Mouse (Mus musculus): ENCODE data around the gene Mark3. TPM values are rescaled to one million over a fixed set of nuclear protein-coding genes. Genes with fewer than 3 reads are reported as not detected.

Mark3 gene
- total and polyA plus RNA-seq, 3 experiments = 43.9 to 71.6 TPM; not detected in 1

DNA sequence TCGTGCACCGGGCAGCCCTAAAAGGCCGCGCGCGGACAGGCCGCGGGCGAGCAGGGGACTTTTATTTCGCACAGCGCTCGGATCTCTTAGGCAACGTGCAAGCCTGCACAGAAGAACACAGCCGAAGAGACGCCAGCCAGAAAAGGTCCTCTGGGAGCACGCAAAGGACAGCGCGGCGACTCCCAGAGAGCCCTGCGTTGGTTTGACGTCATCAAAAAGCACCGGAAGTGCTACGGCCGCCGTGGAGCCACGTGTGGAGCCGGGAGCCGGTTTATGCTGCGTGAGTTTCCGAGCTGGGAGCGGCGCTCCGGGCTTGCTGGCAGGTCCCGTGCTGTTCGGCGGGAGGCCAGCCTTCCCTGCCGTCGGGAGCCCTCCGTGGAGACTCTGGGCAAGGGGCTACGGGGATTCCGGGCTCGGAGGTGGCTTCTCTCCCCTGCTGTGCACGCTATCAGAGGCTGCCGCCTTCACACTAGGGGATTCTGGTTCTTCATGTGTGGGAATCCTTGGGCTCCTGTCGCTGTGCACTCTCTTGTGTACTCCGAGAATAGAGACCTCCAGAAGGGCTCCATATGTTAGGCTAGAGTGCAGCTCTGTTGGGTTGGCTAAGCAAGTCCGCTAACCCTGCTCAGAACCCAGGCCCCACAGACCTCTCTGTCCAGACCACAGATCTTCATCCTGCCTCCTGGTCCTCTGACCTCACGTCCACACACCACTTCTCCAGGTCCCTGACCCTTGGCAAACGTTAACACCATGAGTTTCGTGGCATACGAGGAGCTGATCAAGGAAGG is 103.8 kb downstream of the Mark3 start, which contains the start of gene Trmt61a (continued):
- peak; percentile 99 for TF ChIP-seq MYC (IDR thresholded peaks at IDR 0.05; ENCODE audit: low read depth, low read length)
- TF ChIP-seq HCFC1 (IDR thresholded peaks at IDR 0.05; ENCODE audit: low read depth, low read length) = peak; percentile 91
- TF ChIP-seq TBP (IDR thresholded peaks at IDR 0.05; ENCODE audit: low read depth, low read length) = peak; percentile 53; the same call in 1 of the 2 replicates

- no peak for DNase-seq (ENCODE audit: low read depth, low spot score)
- Histone ChIP-seq H3K9me3 (replicated peaks; ENCODE audit: insufficient read depth, low read length) (no peaks in the 10 kb centered on the region), H3K27ac (ENCODE audit: control insufficient read depth, low read depth, low read length) (peak overlapping the region; percentile 32), H3K27me3 (ENCODE audit: control insufficient read depth in 1 of 2, insufficient read depth in 2 of 2, low read length in 2 of 2) (no peaks in the 10 kb centered on the region), H3K4me1 (ENCODE audit: control insufficient read depth in 1 of 2, insufficient read depth in 2 of 2, low read length in 2 of 2) (peaks cover 8 to 17% of the 10 kb centered on the region in 2 experiments), H3K9ac (ENCODE audit: control insufficient read depth, low read depth, low read length, poor library complexity, severe bottlenecking) (peak overlapping the region; percentile 91), H3K36me3 (ENCODE audit: control insufficient read depth in 1 of 2, insufficient read depth in 2 of 2, low read length in 2 of 2) (peaks cover 0 to 12% of the 10 kb centered on the region in 2 experiments; a peak in 2 of 4 replicates), H3K4me3 (ENCODE audit: control insufficient read depth in 1 of 2, insufficient read depth in 1 of 2, low read depth in 2 of 2, low read length in 2 of 2) (peak overlapping the region; percentile 84 to 93), H3K79me2 (ENCODE audit: control insufficient read depth, insufficient read depth, low read length, poor library complexity) (peaks cover 25% of the 10 kb centered on the region)
- TF ChIP-seq GABPA (IDR thresholded peaks at IDR 0.05; ENCODE audit: low read depth, low read length) (no peak), MAX (IDR thresholded peaks at IDR 0.05; ENCODE audit: low read length) (no peak), CTCF (IDR thresholded peaks at IDR 0.05 in 2 of 3, conservative IDR thresholded peaks at IDR 0.05 in 1 of 3; ENCODE audit: control insufficient read depth in 1 of 3, insufficient read depth in 1 of 3, low read depth in 2 of 3, low read length in 3 of 3, poor library complexity in 1 of 3, severe bottlenecking in 1 of 3) (no peak), SMC3 (IDR thresholded peaks at IDR 0.05; ENCODE audit: low read depth, low read length) (no peak), SIN3A (IDR thresholded peaks at IDR 0.05; ENCODE audit: low read length) (no peak), MAZ (IDR thresholded peaks at IDR 0.05; ENCODE audit: low read depth, low read length) (no peak), MYB (IDR thresholded peaks at IDR 0.05; ENCODE audit: low read depth, low read length) (no peak), BHLHE40 (IDR thresholded peaks at IDR 0.05; ENCODE audit: borderline replicate concordance, low read depth, low read length) (no peak), MXI1 (IDR thresholded peaks at IDR 0.05; ENCODE audit: low read depth, low read length) (no peak), HCFC1 (IDR thresholded peaks at IDR 0.05; ENCODE audit: low read depth, low read length) (no peak), TAL1 (IDR thresholded peaks at IDR 0.05; ENCODE audit: low read length) (no peak), ZKSCAN1 (IDR thresholded peaks at IDR 0.05; ENCODE audit: low read depth, low read length) (no peak)
Observed at GRCm38 (mm10) chr12:111678670-111678933, 104.3 kb downstream of the Mark3 start.

DNA sequence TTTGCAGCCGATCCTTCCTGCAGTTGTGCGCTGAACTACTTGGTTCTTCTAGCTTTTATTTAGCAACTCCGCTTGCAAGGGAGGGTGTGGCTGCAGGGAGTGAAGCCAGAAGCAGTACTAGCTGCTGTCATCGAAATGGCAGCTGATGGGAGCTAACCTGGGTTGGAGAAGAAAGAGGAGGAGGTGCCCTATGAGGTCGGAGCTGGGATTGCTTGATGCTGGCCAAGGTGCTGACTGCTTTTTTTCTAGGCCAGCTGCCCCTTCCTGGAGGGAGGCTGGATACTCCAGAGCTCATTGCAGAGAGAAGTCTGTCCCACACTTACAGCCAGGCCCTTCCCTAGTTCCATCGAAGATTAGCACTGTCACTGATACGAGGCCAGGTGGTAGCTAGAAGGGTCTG is 104.7 kb downstream of the Mark3 start:
- Histone ChIP-seq H3K27me3 (ENCODE audit: control insufficient read depth in 1 of 2, insufficient read depth in 2 of 2, low read length in 2 of 2) (no peaks in the 10 kb centered on the region), H3K9ac (ENCODE audit: control insufficient read depth, low read depth, low read length, poor library complexity, severe bottlenecking) (peak overlapping the region; percentile 91), H3K36me3 (ENCODE audit: control insufficient read depth in 1 of 2, insufficient read depth in 2 of 2, low read length in 2 of 2) (peaks cover 0 to 12% of the 10 kb centered on the region in 2 experiments; a peak in 2 of 4 replicates), H3K4me3 (ENCODE audit: control insufficient read depth in 1 of 2, insufficient read depth in 1 of 2, low read depth in 2 of 2, low read length in 2 of 2) (peak overlapping the region; percentile 84 to 93), H3K4me1 (ENCODE audit: control insufficient read depth in 1 of 2, insufficient read depth in 2 of 2, low read length in 2 of 2) (peaks cover 8 to 17% of the 10 kb centered on the region in 2 experiments), H3K79me2 (ENCODE audit: control insufficient read depth, insufficient read depth, low read length, poor library complexity) (peaks cover 25% of the 10 kb centered on the region), H3K27ac (ENCODE audit: control insufficient read depth, low read depth, low read length) (no peak overlapping the region), H3K9me3 (replicated peaks; ENCODE audit: insufficient read depth, low read length) (no peaks in the 10 kb centered on the region)
- peak; percentile 56; the same call in 1 of the 2 replicates for TF ChIP-seq MXI1 (IDR thresholded peaks at IDR 0.05; ENCODE audit: low read depth, low read length)
- TF ChIP-seq NRF1 (IDR thresholded peaks at IDR 0.05; ENCODE audit: insufficient read depth, low read depth, low read length, poor library complexity, severe bottlenecking) = no peak
- peak; percentile 71 for TF ChIP-seq SIN3A (IDR thresholded peaks at IDR 0.05; ENCODE audit: low read length)
- DNase-seq (ENCODE audit: low read depth, low spot score) = peak; percentile 58
